Mouse (Mus musculus) lung, embryonic 14.5 days (tissue): Measurements from ENCODE around the gene Hist1h2ae. TPM values are rescaled to one million over a fixed set of nuclear protein-coding genes. Genes with fewer than 3 reads are reported as not detected.
A peak's percentile ranks its signal among the peaks of the same experiment; 100 is the strongest.

ENCODE experiments used
- ATAC-seq: fragments of 200-750 bp; cut with Nextera tagmentation; 2 replicates; pipeline ENCODE4 v1.8.0; 2017; ENCODE audit warnings: mild to moderate bottlenecking, moderate TSS enrichment, moderate library complexity; ENCODE audit not compliant: insufficient read depth
- DNase-seq: peaks from one replicate; pipeline ENCODE4 v3.0.0-alpha.2; 2015
- H3K27ac ChIP-seq: fragments of 300-500 bp; sonication (generic); 2 replicates; pipeline ENCODE4 v1.5.1; 2014; ENCODE audit warnings: low read depth, mild to moderate bottlenecking, moderate library complexity
- H3K27me3 ChIP-seq: fragments of 300-500 bp; sonication (generic); 2 replicates; pipeline ENCODE4 v1.6.1; 2014; ENCODE audit warnings: low read length, control low read depth; ENCODE audit not compliant: insufficient read depth
- H3K36me3 ChIP-seq: fragments of 300-500 bp; sonication (generic); 2 replicates; pipeline ENCODE4 v1.6.1; 2014; ENCODE audit warnings: control low read depth; ENCODE audit not compliant: insufficient read depth
- H3K4me1 ChIP-seq: fragments of 300-500 bp; sonication (generic); 2 replicates; pipeline ENCODE4 v1.6.1; 2014; ENCODE audit warnings: antibody characterized with exemption, control low read depth; ENCODE audit not compliant: insufficient read depth
- H3K4me2 ChIP-seq: fragments of 300-500 bp; sonication (generic); 2 replicates; pipeline ENCODE4 v1.6.1; 2014; ENCODE audit warnings: mild to moderate bottlenecking
- H3K4me3 ChIP-seq: fragments of 300-500 bp; sonication (generic); 2 replicates; pipeline ENCODE4 v1.5.1; 2014; ENCODE audit warnings: low read depth, low read length
- H3K9ac ChIP-seq: fragments of 300-500 bp; sonication (generic); 2 replicates; pipeline ENCODE4 v1.6.1; 2014
- H3K9me3 ChIP-seq: fragments of 300-500 bp; sonication (generic); 2 replicates; pipeline ENCODE4 v1.6.1; 2016; ENCODE audit warnings: low read depth, low read length, control low read depth
- CTCF ChIP-seq: IDR thresholded peaks from 2 replicates; pipeline ENCODE4 v1.5.1; 2016; ENCODE audit warnings: antibody characterized with exemption, low read depth
- WGBS: fragments of 180-500 bp; shearing (Covaris S2); extraction: QIAGEN DNeasy Blood & Tissue Kit; methylation state at CpG from one replicate; pipeline ENCODE4 v1.1.7; 2014; 5-methylcytosine and 5-hydroxymethylcytosine counted together
- polyA plus RNA-seq: library from polyadenylated mRNA; unstranded; fragments of >200 nt; fragmentation: Nextera tagmentation; extraction: Ambion mirVana; gene quantifications from 2 replicates; pipeline ENCODE4 v1.2.1, GENCODE M21; 2014

Hist1h2ae gene
- polyA plus RNA-seq = 164 and 166 TPM in 2 replicates

- ATAC-seq = peak; percentile 89
Measured at GRCm38 (mm10) chr13:23571022-23571503, at the start of gene Hist1h2ae, which contains the start of gene Hist1h2bg. Gene Hist1h2ae (minus strand): TSS chr13:23571220. Gene Hist1h2bg (plus strand): TSS chr13:23571396.

GRCm38 (mm10) chr13:23620056-23620732 is 49.2 kb upstream of the Hist1h2ae start:
- Histone ChIP-seq H3K27ac (peak overlapping the region; percentile 98), H3K9ac (peak overlapping the region; percentile 88), H3K4me2 (peak overlapping the region; percentile 69), H3K4me3 (peak overlapping the region; percentile 55), H3K4me1 (peaks cover 4% of the 10 kb centered on the region; the same call in 1 of the 2 replicates), H3K9me3 (no peaks in the 10 kb centered on the region), H3K36me3 (no peaks in the 10 kb centered on the region), H3K27me3 (no peaks in the 10 kb centered on the region)
- DNase-seq (peak; percentile 8), ATAC-seq (no peak)
- no peak for TF ChIP-seq CTCF
- 36% methylated on average over 12 of the region's 12 CpGs for WGBS

More at GRCm38 (mm10) chr13:23571022-23571503, at the start of gene Hist1h2ae, which contains the start of gene Hist1h2bg:
- no peaks in the 10 kb centered on the region for H3K27me3 ChIP-seq
- no peaks in the 10 kb centered on the region for H3K9me3 ChIP-seq
- DNase-seq = peak; percentile 94
- no peak for TF ChIP-seq CTCF
- 0% methylated on average over 18 of the region's 18 CpGs for WGBS
- H3K9ac ChIP-seq = peak within 1 kb of the TSS; percentile 82
- peak within 1 kb of the TSS; percentile 99 for H3K27ac ChIP-seq
- no peaks in the 10 kb centered on the region for H3K4me1 ChIP-seq
- no peaks in the 10 kb centered on the region for H3K36me3 ChIP-seq
- H3K4me3 ChIP-seq = peak within 1 kb of the TSS; percentile 45
- peak within 1 kb of the TSS; percentile 87 for H3K4me2 ChIP-seq

GRCm38 (mm10) chr13:23611638-23612037 is 40.6 kb upstream of the Hist1h2ae start:
- Histone ChIP-seq H3K4me1 (no peaks in the 10 kb centered on the region), H3K27ac (no peak overlapping the region), H3K9me3 (no peaks in the 10 kb centered on the region), H3K36me3 (no peaks in the 10 kb centered on the region), H3K4me3 (no peak overlapping the region), H3K4me2 (no peak overlapping the region), H3K27me3 (no peaks in the 10 kb centered on the region), H3K9ac (no peak overlapping the region)
- 88% methylated on average over 3 of the region's 3 CpGs for WGBS
- DNase-seq = no peak
- no peak for ATAC-seq
- TF ChIP-seq CTCF = no peak

- no peak for ATAC-seq
- TF ChIP-seq CTCF = no peak
- 80% methylated on average over 2 of the region's 2 CpGs for WGBS
Measured at GRCm38 (mm10) chr13:23610393-23610792, 39.4 kb upstream of the Hist1h2ae start.

GRCm38 (mm10) chr13:23609844-23610243 is 38.8 kb upstream of the Hist1h2ae start:
- Histone ChIP-seq H3K36me3 (no peaks in the 10 kb centered on the region), H3K4me2 (no peak overlapping the region), H3K9ac (no peak overlapping the region), H3K27ac (no peak overlapping the region), H3K4me1 (no peaks in the 10 kb centered on the region), H3K9me3 (no peaks in the 10 kb centered on the region), H3K27me3 (no peaks in the 10 kb centered on the region), H3K4me3 (no peak overlapping the region)
- TF ChIP-seq CTCF = no peak
- ATAC-seq (no peak), DNase-seq (no peak)

More at GRCm38 (mm10) chr13:23610393-23610792, 39.4 kb upstream of the Hist1h2ae start:
- Histone ChIP-seq H3K9me3 (no peaks in the 10 kb centered on the region), H3K4me2 (no peak overlapping the region), H3K4me1 (no peaks in the 10 kb centered on the region), H3K9ac (no peak overlapping the region), H3K27me3 (no peaks in the 10 kb centered on the region), H3K36me3 (no peaks in the 10 kb centered on the region), H3K27ac (no peak overlapping the region), H3K4me3 (no peak overlapping the region)
- no peak for DNase-seq

- DNase-seq (no peak), ATAC-seq (no peak)
- H3K9me3 ChIP-seq = no peaks in the 10 kb centered on the region
- no peak overlapping the region for H3K4me2 ChIP-seq
- 67% methylated on average over 4 of the region's 4 CpGs for WGBS
- no peaks in the 10 kb centered on the region for H3K4me1 ChIP-seq
- no peaks in the 10 kb centered on the region for H3K27me3 ChIP-seq
- no peak overlapping the region for H3K27ac ChIP-seq
- H3K36me3 ChIP-seq = no peaks in the 10 kb centered on the region
- no peak overlapping the region for H3K4me3 ChIP-seq
- H3K9ac ChIP-seq = no peak overlapping the region
- TF ChIP-seq CTCF = no peak
Measured at GRCm38 (mm10) chr13:23609209-23609608, 38.2 kb upstream of the Hist1h2ae start.

- ATAC-seq (no peak), DNase-seq (no peak)
- H3K4me3 ChIP-seq = no peak overlapping the region
- no peaks in the 10 kb centered on the region for H3K36me3 ChIP-seq
- TF ChIP-seq CTCF = no peak
- H3K27me3 ChIP-seq = no peaks in the 10 kb centered on the region
- WGBS = 89% methylated on average over 3 of the region's 3 CpGs
- H3K4me1 ChIP-seq = no peaks in the 10 kb centered on the region
- H3K4me2 ChIP-seq = no peak overlapping the region
- no peak overlapping the region for H3K9ac ChIP-seq
- no peak overlapping the region for H3K27ac ChIP-seq
- no peaks in the 10 kb centered on the region for H3K9me3 ChIP-seq
Measured at GRCm38 (mm10) chr13:23605052-23605451, 34.0 kb upstream of the Hist1h2ae start.
